Mouse (Mus musculus) small intestine, adult 2 months (tissue): ENCODE data around the gene Pam16.

Source experiments
- CTCF ChIP-seq: fragments of 200-500 bp; IDR thresholded peaks from 2 replicates; pipeline ENCODE4 v1.5.1; 2012; ENCODE audit warnings: low read depth, mild to moderate bottlenecking, control low read depth, inconsistent platforms, low read length, moderate library complexity, mixed read lengths; ENCODE audit not compliant: insufficient replicate concordance, insufficient read length; ENCODE audit errors: extremely low read depth
- POLR2A ChIP-seq: fragments of 200-500 bp; IDR thresholded peaks from 2 replicates; pipeline ENCODE4 v1.6.1; 2012; ENCODE audit warnings: low read depth, mild to moderate bottlenecking, control low read depth, inconsistent platforms, low read length, moderate library complexity

GRCm38 (mm10) chr16:4638891-4639390 lies 14.2 kb upstream of the Pam16 start:
- TF ChIP-seq POLR2A (0 out of 2 replicates have a peak, but pooled peaks have one; percentile 10), CTCF (no peak)
